Mouse (Mus musculus): ENCODE measurements around the gene Vsig10l.

Gene Vsig10l

DNA sequence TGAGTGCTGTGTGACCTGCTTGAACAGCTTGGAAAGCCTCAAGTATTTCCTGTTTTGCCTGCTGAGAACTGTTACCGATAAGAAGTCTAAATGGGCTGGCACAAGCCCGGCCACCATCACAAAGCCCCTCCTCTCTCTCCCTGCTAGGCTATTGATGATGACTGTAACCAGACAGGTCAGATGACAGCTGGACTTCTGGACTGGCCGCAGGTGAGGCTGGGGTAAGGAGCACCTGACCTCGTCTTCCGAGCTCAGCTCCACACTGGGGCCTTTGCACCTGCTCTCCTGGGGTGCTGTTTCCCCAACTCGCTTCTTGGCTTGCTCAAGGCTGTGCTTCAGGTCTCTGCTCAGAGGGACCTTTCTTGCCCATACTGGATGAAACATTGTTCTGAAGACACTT, 8.6 kb upstream of the Vsig10l start:
- DNase-seq (ENCODE audit: low spot score) = no peak

DNA sequence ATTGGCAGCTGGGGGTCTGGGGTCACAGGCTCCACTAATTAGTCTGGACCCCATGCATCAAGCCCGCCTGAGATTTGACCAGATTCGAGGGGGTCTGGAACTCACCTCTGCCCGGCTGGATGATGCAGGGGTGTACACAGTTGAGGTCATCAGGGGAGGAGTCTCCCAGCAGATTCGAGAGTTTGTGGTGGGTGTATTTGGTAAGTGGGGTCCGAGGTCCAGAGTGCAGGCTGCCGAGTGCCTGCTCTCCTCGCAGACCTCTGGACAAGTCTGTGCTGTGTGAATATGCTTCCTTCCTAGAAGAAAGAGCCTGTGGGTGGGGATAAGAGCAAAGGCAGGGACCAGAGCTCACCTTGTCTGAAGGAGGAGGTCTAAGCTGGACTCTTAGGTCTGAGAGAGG, 1.0 kb downstream of the Vsig10l start:
- DNase-seq (ENCODE audit: low spot score) = no peak

DNA sequence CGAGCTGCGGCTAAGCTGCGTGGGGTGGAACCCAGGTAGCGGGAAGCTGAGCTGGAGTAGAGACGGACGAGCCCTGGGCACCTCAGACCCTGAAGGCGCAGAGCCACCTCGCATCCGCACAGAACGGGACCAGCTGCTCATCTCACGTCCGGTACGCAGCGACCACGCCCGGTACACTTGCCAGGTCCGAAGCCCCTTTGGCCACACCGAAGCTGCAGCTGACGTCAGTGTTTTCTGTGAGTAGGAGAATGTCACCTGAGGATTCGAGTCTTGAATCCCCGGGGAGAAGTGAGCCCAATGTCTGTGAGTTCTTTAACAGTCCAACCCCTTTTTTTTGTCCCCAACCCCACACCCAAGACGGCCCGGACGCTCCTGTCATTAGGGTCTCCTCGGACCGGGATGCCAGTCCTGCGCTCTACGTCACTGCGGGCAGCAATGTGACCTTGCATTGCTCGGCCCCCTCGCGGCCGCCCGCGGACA, 2.0 kb downstream of the Vsig10l start:
- no peak for DNase-seq (ENCODE audit: low spot score)

DNA sequence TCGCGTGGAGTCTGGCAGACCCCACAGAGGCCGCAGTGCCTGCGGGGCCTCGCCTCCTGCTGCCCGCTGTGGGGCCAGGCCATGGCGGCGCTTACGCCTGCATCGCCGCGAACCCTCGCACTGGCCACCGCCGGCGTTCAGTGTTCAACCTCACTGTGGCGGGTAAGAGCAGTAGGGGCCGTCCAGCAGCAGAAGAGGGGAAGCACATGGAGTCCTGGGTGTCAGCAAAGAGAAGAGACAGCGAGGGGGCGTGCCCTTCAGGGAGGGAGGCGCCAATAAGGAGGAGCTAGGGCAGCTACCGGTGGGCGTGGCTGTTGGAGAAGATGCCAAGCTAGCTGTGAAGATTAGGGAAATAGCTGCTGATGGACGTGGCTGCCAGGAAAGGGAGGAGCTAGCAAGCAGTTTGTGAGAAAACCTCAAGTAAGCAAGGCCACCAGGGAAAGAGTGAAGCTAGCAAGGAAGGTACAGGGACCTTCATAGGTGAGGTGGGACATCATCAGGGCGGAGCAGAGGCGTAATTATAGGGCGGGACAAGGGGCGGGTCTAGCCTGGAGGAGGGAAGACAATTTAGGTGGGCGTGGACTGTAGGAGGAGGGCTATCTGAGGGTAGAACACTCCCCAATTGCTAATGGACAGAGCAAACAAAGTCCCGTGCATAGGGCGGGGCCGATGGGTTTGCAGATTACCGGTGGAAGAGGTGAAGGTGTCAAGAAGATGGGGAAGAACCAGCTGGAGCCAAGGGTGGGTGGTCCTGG, 2.6 kb downstream of the Vsig10l start:
- DNase-seq (ENCODE audit: low spot score) = peak; percentile 94

DNA sequence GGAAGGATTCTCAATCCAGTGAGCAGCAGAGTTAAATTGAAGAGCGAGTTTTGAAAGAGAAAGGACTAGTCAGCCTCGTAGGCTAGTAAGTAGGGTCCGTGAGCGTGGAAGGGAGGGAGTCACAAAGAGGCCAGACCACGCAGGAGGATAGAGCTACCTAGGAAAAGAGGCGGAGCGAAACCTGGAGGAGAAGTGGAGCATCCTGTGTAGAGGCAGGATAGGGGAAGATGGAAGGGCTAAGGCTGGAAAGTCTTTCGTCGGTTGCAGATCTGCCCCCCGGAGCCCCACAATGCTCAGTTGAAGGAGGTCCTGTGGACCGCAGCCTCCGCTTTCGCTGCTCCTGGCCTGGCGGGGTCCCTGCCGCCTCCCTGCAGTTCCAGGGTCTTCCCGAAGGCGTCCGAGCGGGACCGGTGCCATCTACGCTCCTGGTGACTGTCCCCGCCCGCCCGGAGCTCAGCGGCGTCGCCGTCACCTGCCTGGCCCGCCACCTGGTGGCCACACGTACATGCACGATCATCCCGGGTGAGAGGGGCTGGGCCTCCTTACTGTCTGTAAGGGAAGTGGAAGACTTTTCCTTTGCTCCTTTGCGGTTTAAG, 3.2 kb downstream of the Vsig10l start:
- DNase-seq (ENCODE audit: low spot score) = peak; percentile 94

DNA sequence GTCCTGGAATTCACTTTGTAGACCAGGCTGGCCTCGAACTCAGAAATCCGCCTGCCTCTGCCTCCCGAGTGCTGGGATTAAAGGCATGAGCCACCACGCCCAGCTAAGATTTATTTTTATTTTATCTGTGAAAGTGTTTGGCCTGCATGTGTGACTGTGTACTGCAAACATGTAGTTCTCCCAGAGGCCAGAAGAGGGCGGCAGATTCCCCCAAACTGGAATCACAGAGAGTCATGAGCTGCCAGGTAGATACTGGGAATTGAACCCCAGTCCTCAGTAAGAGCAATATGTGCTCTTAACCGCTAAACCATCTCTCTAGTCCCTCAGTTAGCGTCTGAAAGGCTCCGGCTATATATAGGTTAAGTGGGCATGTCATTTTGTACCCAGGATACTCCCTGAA, 7.4 kb downstream of the Vsig10l start:
- DNase-seq (ENCODE audit: low spot score) = no peak

DNA sequence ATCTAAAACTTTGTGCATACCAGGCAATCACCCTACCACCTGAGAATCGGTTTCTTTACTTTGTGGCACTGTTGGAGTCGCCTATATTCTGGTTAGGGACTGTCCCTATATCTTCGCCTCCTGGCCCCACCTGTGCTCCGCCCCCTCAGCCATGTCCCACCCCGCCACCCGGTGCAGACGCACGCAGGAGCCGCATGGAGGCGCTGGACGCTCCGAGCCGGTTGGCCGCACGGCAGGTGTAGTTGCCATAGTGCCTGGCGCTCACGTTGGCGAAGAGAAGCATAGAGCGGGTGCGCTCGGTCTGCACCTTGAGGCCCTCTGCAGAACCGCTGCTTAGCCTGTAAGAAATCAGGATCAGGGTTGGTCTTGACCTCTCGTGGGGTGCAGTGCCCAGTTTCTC, 12.8 kb downstream of the Vsig10l start:
- DNase-seq (ENCODE audit: low spot score) = no peak

DNA sequence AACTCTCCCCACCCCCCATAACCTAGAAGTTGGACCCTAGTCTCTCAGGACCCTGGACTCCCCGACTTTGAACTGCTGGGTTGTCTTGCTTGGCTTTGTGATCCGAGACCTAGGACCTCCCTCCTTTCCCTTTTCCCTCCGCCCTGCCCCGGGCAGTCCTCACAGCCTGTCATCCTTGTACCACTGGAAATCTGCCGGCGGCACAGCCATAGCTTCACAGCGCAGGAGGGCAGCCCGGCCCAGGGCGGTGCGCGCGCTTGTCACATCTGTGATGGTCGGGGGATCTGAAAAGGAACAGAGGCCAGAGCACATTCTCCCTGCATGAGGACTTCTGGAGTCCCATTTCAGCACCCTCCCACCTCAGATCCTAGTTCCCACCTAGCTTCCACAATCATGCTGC, 13.4 kb downstream of the Vsig10l start:
- no peak for DNase-seq (ENCODE audit: low spot score)

DNA sequence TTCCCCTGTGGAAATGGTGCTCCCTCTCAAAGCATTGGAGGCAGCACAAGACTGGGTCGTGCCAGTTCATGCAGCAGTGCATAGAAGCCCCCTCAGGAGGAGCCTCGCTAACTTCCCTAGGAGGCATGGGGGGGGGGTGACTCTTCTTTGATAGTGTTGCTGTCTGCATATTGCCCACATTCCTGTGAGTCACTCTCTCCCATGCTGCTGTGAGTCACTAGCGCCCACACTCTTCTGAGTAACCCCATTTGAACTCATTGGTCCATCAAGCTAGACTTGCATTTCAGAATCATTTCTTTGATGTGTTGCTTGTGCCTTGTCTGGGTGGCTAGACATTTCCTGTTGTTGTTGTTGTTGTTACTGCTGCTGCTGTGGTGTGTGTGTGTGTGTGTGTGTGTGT, 18.2 kb downstream of the Vsig10l start:
- DNase-seq (ENCODE audit: low spot score) = no peak

DNA sequence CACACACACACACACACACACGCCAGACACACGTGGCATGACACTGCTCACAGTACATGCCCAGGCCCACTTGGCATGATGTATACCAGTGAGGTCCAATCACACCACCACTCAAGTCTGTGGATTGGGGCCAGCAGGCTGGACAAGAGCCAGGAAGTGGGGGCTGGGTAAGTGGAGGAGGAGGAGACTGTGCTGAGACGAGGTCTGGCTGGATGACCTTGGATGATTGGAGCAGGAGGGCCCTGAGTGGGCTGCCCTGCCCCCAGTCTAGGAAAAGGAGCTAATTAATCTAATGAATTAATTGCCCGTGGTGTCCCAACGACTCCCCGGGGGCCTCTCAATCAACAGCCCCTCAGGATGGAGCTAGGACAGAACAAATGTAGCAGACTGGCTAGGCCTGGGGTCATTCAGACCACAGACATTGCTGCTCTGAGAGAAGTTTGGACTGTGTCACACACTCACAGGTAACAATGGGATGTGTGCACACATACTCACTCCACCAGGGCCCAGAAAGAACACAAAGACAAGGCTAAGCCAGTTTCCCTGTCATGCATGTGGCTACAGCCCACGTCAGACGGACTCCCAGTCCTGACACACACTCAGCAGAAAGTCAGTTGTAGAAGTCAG, 19.3 kb downstream of the Vsig10l start:
- peak; percentile 50 for DNase-seq (ENCODE audit: low spot score)

DNA sequence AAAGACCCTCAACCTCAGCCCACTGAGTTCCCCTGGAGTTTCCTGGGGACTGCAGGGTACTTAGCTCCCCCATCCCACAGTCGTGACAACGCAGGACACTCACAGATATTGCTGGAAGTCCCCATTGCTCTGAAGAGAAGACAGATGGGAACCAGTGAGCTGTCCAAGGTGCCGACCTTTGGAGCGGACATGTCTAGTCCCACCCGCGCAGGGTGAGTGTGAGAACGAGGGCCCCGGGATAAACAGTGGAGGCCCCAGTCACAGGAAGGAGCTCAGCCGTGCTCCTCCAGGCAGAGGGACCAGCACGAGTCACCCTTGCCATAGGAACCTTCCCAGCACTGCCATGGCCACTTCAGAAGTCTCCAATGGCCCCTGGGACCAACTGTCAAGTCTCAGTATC, 20.3 kb downstream of the Vsig10l start:
- DNase-seq (ENCODE audit: low spot score) = peak; percentile 57

DNA sequence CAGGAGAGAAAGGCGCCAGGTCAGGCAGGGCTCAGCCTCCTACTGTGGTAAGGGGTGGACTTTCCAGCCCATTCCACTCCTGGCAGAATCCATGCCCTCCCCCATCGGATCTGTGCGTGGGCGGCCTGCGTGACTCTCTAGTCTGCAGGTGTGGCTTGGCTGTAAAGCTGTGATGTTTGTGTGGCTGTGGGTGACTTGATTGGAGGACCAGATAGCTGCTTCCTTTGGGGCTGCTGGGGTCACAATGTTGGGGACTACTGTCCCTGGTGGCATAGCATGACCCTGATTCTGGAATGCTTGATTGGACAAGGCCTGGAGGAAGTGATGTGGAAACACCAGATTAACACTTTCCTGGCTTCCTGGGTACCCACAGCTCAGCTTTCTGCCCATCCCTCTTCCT, 25.7 kb downstream of the Vsig10l start:
- no peak for DNase-seq (ENCODE audit: low spot score)

DNA sequence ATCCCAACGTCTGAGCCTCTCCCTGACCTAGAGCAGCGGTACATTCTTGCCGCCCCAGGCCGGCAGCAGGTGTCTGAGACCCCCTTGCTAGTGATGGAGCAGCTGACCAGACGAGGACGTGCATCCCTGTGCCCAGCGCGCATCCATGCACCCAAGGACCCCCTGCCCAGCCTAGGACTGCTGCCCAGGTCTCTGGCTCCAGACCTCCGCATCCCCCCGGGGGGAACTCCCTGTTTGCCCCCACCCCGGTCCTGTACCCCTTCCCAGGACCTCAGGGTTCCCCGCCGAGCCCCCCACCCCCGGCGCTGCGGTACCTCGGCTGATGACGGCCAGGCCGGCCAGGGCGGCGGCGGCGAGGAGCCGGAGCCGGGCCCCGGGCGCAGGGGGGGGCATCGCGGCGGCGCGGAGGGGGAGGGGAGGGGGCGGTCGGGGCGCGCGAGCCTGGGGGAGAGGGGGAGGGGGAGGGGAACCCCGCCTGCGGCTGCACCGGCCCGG, 26.7 kb downstream of the Vsig10l start, which contains the start of gene Iglon5:
Gene Iglon5 (minus strand): TSS at position 445 of the 495 bp plus-strand sequence.
- DNase-seq (ENCODE audit: low spot score) = no peak

DNA sequence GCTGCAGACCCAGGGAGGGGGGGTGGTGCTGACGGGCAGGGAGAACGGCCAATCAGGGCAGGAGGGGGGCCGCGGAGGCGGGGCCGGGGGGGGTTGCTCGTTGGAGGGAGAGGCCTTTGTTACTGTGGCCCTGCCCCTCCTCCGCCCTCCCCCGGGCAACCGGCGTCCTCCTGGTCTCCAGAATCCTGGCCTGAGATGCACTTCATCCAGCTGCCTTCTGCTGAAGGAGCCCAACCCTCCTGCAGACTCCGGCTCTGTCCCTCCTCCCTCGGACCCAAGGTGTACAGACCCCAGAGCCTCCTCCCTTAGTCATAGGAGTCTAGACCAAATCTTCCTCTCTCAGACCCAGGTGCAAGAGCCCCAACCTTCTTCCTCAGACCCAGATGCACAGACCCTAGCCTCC, 27.2 kb downstream of the Vsig10l start:
- peak; percentile 74 for DNase-seq (ENCODE audit: low spot score)

DNA sequence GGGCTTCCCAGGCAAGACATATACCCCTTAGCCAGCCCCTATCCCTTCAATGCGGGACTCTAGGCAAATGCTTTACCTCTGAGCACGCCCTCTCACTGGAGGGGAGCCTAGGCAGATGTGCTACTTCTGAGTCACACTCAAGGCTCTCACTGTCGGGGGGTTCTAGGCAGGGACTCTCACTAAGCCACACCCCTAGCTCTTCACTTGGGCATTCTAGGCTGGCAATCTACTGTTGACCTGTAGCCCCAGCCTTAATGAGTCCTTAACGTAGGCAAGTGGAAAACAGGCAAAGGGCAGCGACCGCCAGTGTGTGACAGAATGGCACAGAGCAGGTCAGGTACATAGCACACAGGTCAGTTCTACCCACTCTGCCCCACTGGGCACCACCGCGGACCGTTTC, 27.9 kb downstream of the Vsig10l start:
- DNase-seq (ENCODE audit: low spot score) = no peak

DNA sequence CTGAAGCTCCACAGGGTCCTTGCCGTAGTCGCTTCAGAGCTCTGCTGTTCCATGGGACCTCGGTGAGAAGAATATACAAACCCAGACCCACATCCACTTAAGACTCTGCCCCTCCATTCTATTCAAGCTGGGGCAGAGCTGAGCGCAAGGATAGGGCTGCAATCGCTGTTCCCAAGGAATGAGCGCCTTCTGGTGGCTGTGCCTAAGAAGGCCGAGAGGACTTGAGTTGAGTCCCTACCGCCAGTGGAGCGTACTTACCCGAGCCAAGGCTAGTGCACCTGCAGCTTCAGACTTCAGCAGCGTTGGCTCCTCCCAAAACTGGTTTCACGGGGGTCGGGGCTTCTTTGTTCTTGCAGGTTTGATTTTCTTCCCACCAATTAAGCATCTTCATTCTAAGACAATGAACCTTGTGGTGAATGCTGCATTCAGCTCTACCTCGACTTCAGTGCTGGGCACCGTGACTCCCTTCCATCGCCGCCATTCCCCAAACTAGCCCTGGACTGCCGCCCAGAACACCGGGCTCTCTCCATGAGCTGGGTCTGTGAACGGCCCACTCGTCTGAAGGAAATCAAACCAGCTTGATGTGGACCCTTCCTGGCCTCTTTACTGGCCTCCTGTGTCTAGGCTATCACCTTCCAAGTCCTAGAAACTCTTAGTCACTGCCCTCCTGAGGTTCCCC, 32.5 kb downstream of the Vsig10l start:
- no peak for DNase-seq (ENCODE audit: low spot score)

DNA sequence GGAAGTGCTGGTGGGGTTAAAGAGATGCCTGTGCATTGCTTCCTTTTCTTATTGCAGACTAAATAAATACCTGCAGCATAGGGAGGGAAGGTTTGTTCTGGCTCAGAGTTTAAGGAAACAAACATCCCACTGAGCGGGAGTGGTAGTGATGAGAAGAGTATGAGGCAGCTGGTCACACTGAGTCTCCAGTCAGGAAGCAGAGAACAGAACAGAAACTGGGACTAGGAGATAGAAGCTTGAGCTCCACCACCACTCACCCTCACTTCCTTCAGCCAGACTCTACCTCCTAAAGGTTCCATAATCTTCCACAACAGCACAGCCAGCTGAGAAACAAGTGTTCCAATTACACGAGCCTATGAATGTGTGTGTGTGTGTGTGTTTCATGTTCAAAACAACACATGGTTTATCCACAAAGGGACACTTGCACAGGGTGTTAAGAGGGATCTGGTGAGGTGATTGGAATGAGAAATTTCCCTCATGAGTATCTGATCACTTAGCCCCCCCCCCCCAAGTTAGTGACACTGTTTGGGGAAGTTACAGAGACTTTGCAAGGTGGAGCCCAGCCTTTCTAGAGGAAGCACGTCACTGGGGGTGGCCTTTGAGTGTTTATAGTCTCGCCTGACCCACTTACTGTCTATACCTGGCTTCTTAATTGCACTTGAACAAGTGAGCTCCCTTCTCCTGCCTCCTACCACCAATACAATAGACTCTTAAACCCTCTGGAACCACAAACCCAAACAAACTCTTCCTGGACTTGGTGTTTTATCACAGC, 48.9 kb downstream of the Vsig10l start:
- no peak for DNase-seq (ENCODE audit: low spot score)

DNA sequence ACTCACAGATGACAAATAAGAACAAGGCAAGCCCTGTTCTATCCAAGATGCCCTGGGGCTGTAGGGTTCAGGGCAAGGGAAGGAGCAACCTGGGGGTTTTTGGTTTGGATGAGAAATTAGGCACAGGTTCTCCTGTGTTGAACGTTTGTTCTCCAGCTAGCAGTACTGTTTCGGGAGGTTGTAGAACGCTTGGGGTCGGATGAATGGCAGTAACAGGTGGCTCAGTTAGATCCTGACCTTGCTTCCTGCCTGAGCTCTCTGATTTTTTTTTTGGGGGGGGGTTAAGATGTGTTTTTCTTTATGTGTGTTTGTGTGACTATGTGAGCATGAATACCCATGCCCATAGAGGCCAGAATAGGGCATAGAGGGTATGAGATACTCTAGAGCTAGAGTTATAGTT, 49.6 kb downstream of the Vsig10l start:
- DNase-seq (ENCODE audit: low spot score) = no peak

DNA sequence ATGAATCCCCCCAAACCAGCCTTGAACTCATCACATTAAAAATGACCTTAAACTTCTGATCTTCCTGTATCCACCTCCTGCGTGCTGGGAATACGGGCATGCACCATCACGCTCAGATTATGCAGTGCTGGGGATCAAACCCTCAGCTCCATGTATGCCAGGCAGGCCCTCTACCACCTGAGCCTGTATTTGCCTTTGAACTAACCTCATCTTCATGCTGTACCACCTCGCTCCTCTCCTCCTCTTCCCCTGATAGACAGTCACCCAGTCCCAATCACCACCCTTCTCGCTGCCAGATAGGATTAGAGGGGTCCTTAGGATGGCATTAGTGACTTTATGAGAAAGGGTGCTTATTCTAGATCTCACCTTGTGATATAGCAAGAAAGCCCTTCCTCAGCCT, 52.1 kb downstream of the Vsig10l start:
- DNase-seq (ENCODE audit: low spot score) = no peak

DNA sequence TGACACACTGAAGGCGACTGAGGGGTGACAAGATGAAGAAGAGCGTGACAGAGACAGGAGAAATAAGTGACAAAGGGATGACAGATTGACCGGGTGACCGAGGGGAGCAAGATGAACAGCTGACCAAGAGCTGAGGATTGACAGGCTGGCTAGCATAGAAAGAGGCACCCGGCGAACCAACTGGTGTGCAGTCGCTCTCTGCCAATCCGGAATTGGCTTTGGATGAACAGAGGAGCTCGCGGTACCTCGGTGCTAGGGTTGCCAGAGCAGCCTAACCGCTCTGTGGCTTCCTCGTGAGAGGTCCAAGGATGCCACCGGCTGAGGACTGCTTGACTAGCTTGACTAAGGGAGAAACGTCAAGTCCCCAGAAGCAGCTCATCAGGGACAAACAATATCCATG, 55.4 kb downstream of the Vsig10l start:
- no peak for DNase-seq (ENCODE audit: low spot score)

Measured in testis, postnatal 10 days (tissue).